Mouse (Mus musculus): ENCODE measurements around the gene Bicdl2. TPM values are rescaled to one million over a fixed set of nuclear protein-coding genes. Genes with fewer than 3 reads are reported as not detected.

Gene Bicdl2
- total and polyA plus RNA-seq, 2 experiments = 0.09 TPM; not detected in 1

GRCm38 (mm10) chr17:23670516-23671074 lies 10.3 kb downstream of the Bicdl2 start:
- Histone ChIP-seq H3K4me3 (ENCODE audit: insufficient read depth, low read depth, low read length) (no peak overlapping the region), H3K27ac (replicated peaks; ENCODE audit: insufficient read depth, low read depth, low read length) (no peak overlapping the region), H3K9ac (ENCODE audit: low read depth, low read length) (no peak overlapping the region), H3K27me3 (ENCODE audit: control insufficient read depth, insufficient read depth, low read length) (no peaks in the 10 kb centered on the region), H3K4me1 (ENCODE audit: control insufficient read depth, insufficient read depth, low read length) (peaks cover 8% of the 10 kb centered on the region), H3K36me3 (ENCODE audit: control insufficient read depth, insufficient read depth, low read length) (no peaks in the 10 kb centered on the region), H3K79me2 (ENCODE audit: control insufficient read depth, insufficient read depth, low read length) (no peaks in the 10 kb centered on the region)
- 95% methylated on average over 7 of the region's 7 CpGs for WGBS
- TF ChIP-seq POLR2A (IDR thresholded peaks at IDR 0.05; ENCODE audit: extremely low read depth, insufficient read depth, low read length) (no peak), CTCF (IDR thresholded peaks at IDR 0.05; ENCODE audit: low read depth, low read length) (no peak)
- DNase-seq (ENCODE audit: extremely low read depth, low read depth, low spot score) = no peak

GRCm38 (mm10) chr17:23671519-23671918 lies 11.2 kb downstream of the Bicdl2 start:
- no peaks in the 10 kb centered on the region for H3K36me3 ChIP-seq (ENCODE audit: control insufficient read depth, insufficient read depth, low read length)
- no peaks in the 10 kb centered on the region for H3K27me3 ChIP-seq (ENCODE audit: control insufficient read depth, insufficient read depth, low read length)
- WGBS = 88% methylated on average over 3 of the region's 3 CpGs
- H3K4me1 ChIP-seq (ENCODE audit: control insufficient read depth, insufficient read depth, low read length) = peaks cover 11% of the 10 kb centered on the region
- H3K79me2 ChIP-seq (ENCODE audit: control insufficient read depth, insufficient read depth, low read length) = no peaks in the 10 kb centered on the region
- H3K4me3 ChIP-seq (ENCODE audit: insufficient read depth, low read depth, low read length) = no peak overlapping the region
- H3K9ac ChIP-seq (ENCODE audit: low read depth, low read length) = no peak overlapping the region
- TF ChIP-seq CTCF (IDR thresholded peaks at IDR 0.05; ENCODE audit: low read depth, low read length) = no peak
- no peak for TF ChIP-seq POLR2A (IDR thresholded peaks at IDR 0.05; ENCODE audit: extremely low read depth, insufficient read depth, low read length)
- DNase-seq (ENCODE audit: extremely low read depth, low read depth, low spot score) = no peak
- H3K27ac ChIP-seq (replicated peaks; ENCODE audit: insufficient read depth, low read depth, low read length) = no peak overlapping the region

- no peak for TF ChIP-seq POLR2A (IDR thresholded peaks at IDR 0.05; ENCODE audit: extremely low read depth, insufficient read depth, low read length)
- TF ChIP-seq CTCF (IDR thresholded peaks at IDR 0.05; ENCODE audit: low read depth, low read length) = no peak
- Histone ChIP-seq H3K4me1 (ENCODE audit: control insufficient read depth, insufficient read depth, low read length) (peaks cover 12% of the 10 kb centered on the region), H3K36me3 (ENCODE audit: control insufficient read depth, insufficient read depth, low read length) (no peaks in the 10 kb centered on the region), H3K27ac (replicated peaks; ENCODE audit: insufficient read depth, low read depth, low read length) (no peak overlapping the region), H3K79me2 (ENCODE audit: control insufficient read depth, insufficient read depth, low read length) (no peaks in the 10 kb centered on the region), H3K4me3 (ENCODE audit: insufficient read depth, low read depth, low read length) (no peak overlapping the region; the same call in 1 of the 2 replicates), H3K9ac (ENCODE audit: low read depth, low read length) (no peak overlapping the region), H3K27me3 (ENCODE audit: control insufficient read depth, insufficient read depth, low read length) (no peaks in the 10 kb centered on the region)
- WGBS = 37% methylated on average over 3 of the region's 3 CpGs
- DNase-seq (ENCODE audit: extremely low read depth, low read depth, low spot score) = no peak
Measured at GRCm38 (mm10) chr17:23672761-23673160, 12.5 kb downstream of the Bicdl2 start.

DNA sequence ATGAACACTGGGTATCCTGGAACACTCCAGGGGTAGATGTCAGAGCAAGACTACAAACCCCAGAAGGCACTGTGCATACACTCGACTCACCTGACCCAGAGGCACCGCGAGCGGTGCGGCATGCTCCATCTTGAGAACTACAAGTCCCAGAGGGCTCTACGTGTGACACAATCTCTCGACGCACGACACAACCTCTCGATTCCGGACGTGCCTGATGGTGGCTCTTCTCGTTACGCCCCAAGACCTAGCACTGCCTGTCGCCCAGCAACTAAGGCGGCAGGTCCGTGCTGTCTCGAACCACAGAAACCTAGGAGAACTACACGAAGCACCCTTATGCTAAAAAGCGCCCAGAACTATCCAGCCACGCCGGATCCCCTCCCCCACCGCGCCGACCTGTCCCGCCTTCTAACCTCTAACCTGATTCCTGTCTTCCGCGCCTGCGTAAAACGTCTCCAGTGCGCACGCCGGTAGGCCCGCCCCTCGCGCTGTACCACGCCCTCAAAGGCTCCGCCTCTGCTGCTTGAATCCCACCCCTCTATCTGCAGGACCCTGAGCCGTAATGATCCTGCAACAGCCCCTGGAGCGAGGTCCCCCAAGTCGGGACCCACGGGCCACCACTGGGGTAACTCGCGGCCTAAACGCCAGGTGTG lies 13.2 kb downstream of the Bicdl2 start, which contains the start of the genes Hcfc1r1 and Thoc6:
Gene Hcfc1r1 (plus strand): TSS at position 173 of the 650 bp plus-strand sequence.
Gene Thoc6 (minus strand): TSS at position 459 of the 650 bp plus-strand sequence.
- TF ChIP-seq POLR2A (IDR thresholded peaks at IDR 0.05; ENCODE audit: extremely low read depth, insufficient read depth, low read length) (peak; percentile 41), CTCF (IDR thresholded peaks at IDR 0.05; ENCODE audit: low read depth, low read length) (no peak)
- no peaks in the 10 kb centered on the region for H3K27me3 ChIP-seq (ENCODE audit: control insufficient read depth, insufficient read depth, low read length)
- H3K4me1 ChIP-seq (ENCODE audit: control insufficient read depth, insufficient read depth, low read length) = peaks cover 12% of the 10 kb centered on the region
- DNase-seq (ENCODE audit: extremely low read depth, low read depth, low spot score) = peak; percentile 98
- whole genome bisulfite sequencing = under 1% methylated on average over 45 of the region's 45 CpGs
- peak within 1 kb of the TSS; percentile 77 for H3K27ac ChIP-seq (replicated peaks; ENCODE audit: insufficient read depth, low read depth, low read length)
- peak within 1 kb of the TSS; percentile 74 for H3K9ac ChIP-seq (ENCODE audit: low read depth, low read length)
- H3K79me2 ChIP-seq (ENCODE audit: control insufficient read depth, insufficient read depth, low read length) = no peaks in the 10 kb centered on the region
- no peaks in the 10 kb centered on the region for H3K36me3 ChIP-seq (ENCODE audit: control insufficient read depth, insufficient read depth, low read length)
- peak within 1 kb of the TSS; percentile 59 for H3K4me3 ChIP-seq (ENCODE audit: insufficient read depth, low read depth, low read length)

- Histone ChIP-seq H3K4me3 (ENCODE audit: insufficient read depth, low read depth, low read length) (peak overlapping the region; percentile 59), H3K27me3 (ENCODE audit: control insufficient read depth, insufficient read depth, low read length) (0 out of 2 replicates have a peak, but pooled peaks cover under 1% of the 10 kb centered on the region), H3K79me2 (ENCODE audit: control insufficient read depth, insufficient read depth, low read length) (no peaks in the 10 kb centered on the region), H3K27ac (replicated peaks; ENCODE audit: insufficient read depth, low read depth, low read length) (peak overlapping the region; percentile 59), H3K9ac (ENCODE audit: low read depth, low read length) (peak overlapping the region; percentile 74), H3K36me3 (ENCODE audit: control insufficient read depth, insufficient read depth, low read length) (no peaks in the 10 kb centered on the region), H3K4me1 (ENCODE audit: control insufficient read depth, insufficient read depth, low read length) (peaks cover 12% of the 10 kb centered on the region)
- peak; percentile 18 for DNase-seq (ENCODE audit: extremely low read depth, low read depth, low spot score)
- WGBS = 38% methylated on average over 9 of the region's 9 CpGs
- TF ChIP-seq CTCF (IDR thresholded peaks at IDR 0.05; ENCODE audit: low read depth, low read length) = no peak
- TF ChIP-seq POLR2A (IDR thresholded peaks at IDR 0.05; ENCODE audit: extremely low read depth, insufficient read depth, low read length) = no peak
Measured at GRCm38 (mm10) chr17:23674271-23674952, 14.1 kb downstream of the Bicdl2 start.
